Mouse (Mus musculus) limb, embryonic 11.5 days (tissue): ENCODE data around the gene Tln1. TPM values are rescaled to one million over a fixed set of nuclear protein-coding genes. Genes with fewer than 3 reads are reported as not detected.

Experiments
- ATAC-seq: fragments of 200-750 bp; cut with Nextera tagmentation; 2 replicates; pipeline ENCODE4 v1.8.0; 2017; ENCODE audit warnings: low read depth; ENCODE audit not compliant: insufficient number of reproducible peaks, low FRiP score, low TSS enrichment
- DNase-seq: peaks from one replicate; pipeline ENCODE4 v3.0.0-alpha.2; 2015; ENCODE audit warnings: low spot score
- H3K27ac ChIP-seq: fragments of 300-500 bp; sonication (generic); replicated peaks from 2 replicates; pipeline ENCODE4 v1.5.1; 2014; ENCODE audit warnings: low read depth, mild to moderate bottlenecking, low read length
- H3K27me3 ChIP-seq: fragments of 300-500 bp; sonication (generic); 2 replicates; pipeline ENCODE4 v1.6.1; 2014; ENCODE audit warnings: mild to moderate bottlenecking, low read length, mixed read lengths; ENCODE audit not compliant: control insufficient read depth, insufficient read depth
- H3K36me3 ChIP-seq: fragments of 300-500 bp; sonication (generic); 2 replicates; pipeline ENCODE4 v1.6.1; 2014; ENCODE audit warnings: mild to moderate bottlenecking, low read length, moderate library complexity, mixed read lengths; ENCODE audit not compliant: control insufficient read depth, insufficient read depth
- H3K4me1 ChIP-seq: fragments of 300-500 bp; sonication (generic); 2 replicates; pipeline ENCODE4 v1.6.1; 2014; ENCODE audit warnings: low read length, mixed read lengths; ENCODE audit not compliant: control insufficient read depth, insufficient read depth
- H3K4me2 ChIP-seq: fragments of 300-500 bp; sonication (generic); 2 replicates; pipeline ENCODE4 v1.6.1; 2014; ENCODE audit warnings: low read depth, mild to moderate bottlenecking, moderate library complexity; ENCODE audit not compliant: severe bottlenecking
- H3K4me3 ChIP-seq: fragments of 300-500 bp; sonication (generic); 2 replicates; pipeline ENCODE4 v1.5.1; 2014; ENCODE audit warnings: low read depth, low read length
- H3K9ac ChIP-seq: fragments of 300-500 bp; sonication (generic); 2 replicates; pipeline ENCODE4 v1.6.1; 2014; ENCODE audit warnings: mild to moderate bottlenecking, low read length
- H3K9me3 ChIP-seq: fragments of 300-500 bp; sonication (generic); 2 replicates; pipeline ENCODE4 v1.6.1; 2016; ENCODE audit warnings: low read length; ENCODE audit not compliant: control insufficient read depth
- WGBS: fragments of 180-500 bp; shearing (Covaris S2); extraction: QIAGEN DNeasy Blood & Tissue Kit; methylation state at CpG from one replicate; pipeline ENCODE4 v1.1.7; 2014; 5-methylcytosine and 5-hydroxymethylcytosine counted together
- polyA plus RNA-seq: library from polyadenylated mRNA; unstranded; fragments of >200 nt; fragmentation: Nextera tagmentation; extraction: Ambion mirVana; gene quantifications from 2 replicates; pipeline ENCODE4 v1.2.1, GENCODE M21; 2014

Gene Tln1
- polyA plus RNA-seq, 1 experiment from 2014 or later: 39.5 TPM

- DNase-seq (no peak), ATAC-seq (no peak)
- Histone ChIP-seq H3K27me3 (no peaks in the 10 kb centered on the region), H3K4me3 (no peak overlapping the region), H3K4me1 (peaks cover 15% of the 10 kb centered on the region), H3K27ac (no peak overlapping the region), H3K9ac (no peak overlapping the region), H3K36me3 (peaks cover 18% of the 10 kb centered on the region), H3K9me3 (no peaks in the 10 kb centered on the region), H3K4me2 (no peak overlapping the region)
- WGBS: 92% methylated on average over 5 of the region's 5 CpGs
Observed at GRCm38 (mm10) chr4:43582241-43582640, 19.8 kb upstream of the Tln1 start.

GRCm38 (mm10) chr4:43581381-43581780 is 18.9 kb upstream of the Tln1 start:
- no peak overlapping the region for H3K9ac ChIP-seq
- DNase-seq (no peak), ATAC-seq (no peak)
- no peak overlapping the region for H3K27ac ChIP-seq
- H3K36me3 ChIP-seq: peaks cover 18% of the 10 kb centered on the region
- H3K27me3 ChIP-seq: no peaks in the 10 kb centered on the region
- no peak overlapping the region for H3K4me2 ChIP-seq
- peaks cover 21% of the 10 kb centered on the region for H3K4me1 ChIP-seq
- H3K4me3 ChIP-seq: no peak overlapping the region
- WGBS: 94% methylated on average over 12 of the region's 12 CpGs
- no peaks in the 10 kb centered on the region for H3K9me3 ChIP-seq

GRCm38 (mm10) chr4:43580721-43581120 is 18.2 kb upstream of the Tln1 start:
- peaks cover 21% of the 10 kb centered on the region for H3K4me1 ChIP-seq
- H3K9ac ChIP-seq: no peak overlapping the region
- H3K4me3 ChIP-seq: no peak overlapping the region
- ATAC-seq: no peak
- H3K27me3 ChIP-seq: no peaks in the 10 kb centered on the region
- no peak overlapping the region for H3K4me2 ChIP-seq
- no peak overlapping the region for H3K27ac ChIP-seq
- H3K36me3 ChIP-seq: peaks cover 18% of the 10 kb centered on the region
- H3K9me3 ChIP-seq: no peaks in the 10 kb centered on the region
- no peak for DNase-seq
- whole genome bisulfite sequencing: 94% methylated on average over 5 of the region's 5 CpGs

- Histone ChIP-seq H3K4me1 (peaks cover 21% of the 10 kb centered on the region), H3K36me3 (peaks cover 18% of the 10 kb centered on the region), H3K4me3 (peak overlapping the region; percentile 80), H3K4me2 (peak overlapping the region; percentile 79), H3K27me3 (no peaks in the 10 kb centered on the region), H3K9ac (peak overlapping the region; percentile 87; the same call in 1 of the 2 replicates), H3K27ac (no peak overlapping the region), H3K9me3 (no peaks in the 10 kb centered on the region)
- 79% methylated on average over 6 of the region's 6 CpGs for WGBS
- DNase-seq: no peak
- no peak for ATAC-seq
Observed at GRCm38 (mm10) chr4:43579731-43580130, 17.2 kb upstream of the Tln1 start.

- ATAC-seq (no peak), DNase-seq (no peak)
- H3K27ac ChIP-seq: no peak overlapping the region
- H3K27me3 ChIP-seq: no peaks in the 10 kb centered on the region
- H3K36me3 ChIP-seq: peaks cover 18% of the 10 kb centered on the region
- H3K4me1 ChIP-seq: peaks cover 18% of the 10 kb centered on the region
- 10% methylated on average over 10 of the region's 10 CpGs for WGBS
- no peaks in the 10 kb centered on the region for H3K9me3 ChIP-seq
- peak overlapping the region; percentile 80 for H3K4me3 ChIP-seq
- H3K4me2 ChIP-seq: peak overlapping the region; percentile 79
- H3K9ac ChIP-seq: peak overlapping the region; percentile 87
Observed at GRCm38 (mm10) chr4:43579256-43579655, 16.8 kb upstream of the Tln1 start.

GRCm38 (mm10) chr4:43578376-43579204 is 16.1 kb upstream of the Tln1 start, which contains the start of the genes Rgp1 and Gba2:
TSS of gene Rgp1 (plus strand) at chr4:43578715.
TSS of gene Gba2 (minus strand) at chr4:43578873.
- Histone ChIP-seq H3K4me1 (peaks cover 15% of the 10 kb centered on the region), H3K9ac (peak within 1 kb of the TSS; percentile 87), H3K27ac (peak within 1 kb of the TSS; percentile 66; the same call in 1 of the 2 replicates), H3K27me3 (no peaks in the 10 kb centered on the region), H3K4me2 (peak within 1 kb of the TSS; percentile 79), H3K4me3 (peak within 1 kb of the TSS; percentile 80), H3K9me3 (no peaks in the 10 kb centered on the region), H3K36me3 (peaks cover 20% of the 10 kb centered on the region)
- ATAC-seq: peak; percentile 89
- peak; percentile 87 for DNase-seq
- WGBS: under 1% methylated on average over 76 of the region's 76 CpGs

- ATAC-seq (no peak), DNase-seq (no peak)
- 48% methylated on average over 8 of the region's 8 CpGs for whole genome bisulfite sequencing
- H3K27me3 ChIP-seq: no peaks in the 10 kb centered on the region
- peak overlapping the region; percentile 79 for H3K4me2 ChIP-seq
- no peaks in the 10 kb centered on the region for H3K9me3 ChIP-seq
- peak overlapping the region; percentile 17; the same call in 1 of the 2 replicates for H3K9ac ChIP-seq
- H3K36me3 ChIP-seq: peaks cover 14% of the 10 kb centered on the region
- peak overlapping the region; percentile 80 for H3K4me3 ChIP-seq
- H3K27ac ChIP-seq: no peak overlapping the region
- H3K4me1 ChIP-seq: peaks cover 15% of the 10 kb centered on the region
Observed at GRCm38 (mm10) chr4:43577237-43577881, 14.9 kb upstream of the Tln1 start.

GRCm38 (mm10) chr4:43575356-43575755 is 12.9 kb upstream of the Tln1 start:
- Histone ChIP-seq H3K4me3 (no peak overlapping the region), H3K4me2 (no peak overlapping the region), H3K27ac (no peak overlapping the region), H3K27me3 (no peaks in the 10 kb centered on the region), H3K4me1 (peaks cover 15% of the 10 kb centered on the region), H3K9me3 (no peaks in the 10 kb centered on the region), H3K9ac (no peak overlapping the region), H3K36me3 (peaks cover 7% of the 10 kb centered on the region)
- DNase-seq: no peak
- WGBS: 74% methylated on average over 2 of the region's 2 CpGs
- no peak for ATAC-seq
